Mouse (Mus musculus): ENCODE data around the gene Myh14. TPM values are rescaled to one million over a fixed set of nuclear protein-coding genes. Genes with fewer than 3 reads are reported as not detected.
A peak's percentile ranks its signal among the peaks of the same experiment; 100 is the strongest.

The Myh14 gene
- total and polyA plus RNA-seq, 2 experiments from 2014 or later, result 1.4 to 2.9 TPM

DNA sequence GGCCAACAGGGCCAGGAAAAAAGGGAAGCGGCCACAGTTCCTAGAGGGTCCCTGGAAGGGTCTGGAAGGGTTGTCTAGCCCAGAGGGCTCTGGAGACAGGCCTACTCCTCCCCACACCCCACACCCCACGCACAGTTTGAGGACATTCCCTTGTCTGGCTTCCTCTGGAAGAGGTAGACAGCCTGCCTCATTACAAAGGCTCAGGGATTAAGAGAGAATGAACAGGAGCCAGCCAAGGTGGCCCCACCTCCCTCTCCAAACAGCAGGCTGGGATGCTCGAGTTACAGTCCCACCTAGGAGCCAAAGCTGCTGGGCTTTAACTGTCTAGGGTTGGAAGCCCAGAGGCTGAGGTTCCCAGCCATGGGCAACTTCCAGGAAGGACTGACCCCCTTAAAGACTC is 8.1 kb downstream of the Myh14 start:
- ATAC-seq (ENCODE audit: insufficient read depth, low read depth) (no peak), DNase-seq (ENCODE audit: low spot score) (no peak)
- 0 out of 2 replicates have a peak, but pooled peaks cover 3% of the 10 kb centered on the region for H3K9me3 ChIP-seq (replicated peaks; ENCODE audit: control insufficient read depth, low read length)
- no peak for TF ChIP-seq EP300 (IDR thresholded peaks at IDR 0.05; ENCODE audit: low read depth)
- TF ChIP-seq CTCF (IDR thresholded peaks at IDR 0.05; ENCODE audit: low read depth), result no peak
- H3K36me3 ChIP-seq (replicated peaks; ENCODE audit: control insufficient read depth, insufficient read depth, low read length), result no peaks in the 10 kb centered on the region
- H3K27ac ChIP-seq (ENCODE audit: low read depth), result no peak overlapping the region
- no peak overlapping the region for H3K4me2 ChIP-seq (ENCODE audit: low read depth, low read length)
- H3K4me1 ChIP-seq (ENCODE audit: control insufficient read depth, insufficient read depth), result no peaks in the 10 kb centered on the region
- 6% methylated on average over 3 of the region's 3 CpGs for WGBS
- no peak overlapping the region for H3K4me3 ChIP-seq (ENCODE audit: low read depth, low read length)
- H3K27me3 ChIP-seq (ENCODE audit: control insufficient read depth, insufficient read depth, low read length), result no peaks in the 10 kb centered on the region
- no peak overlapping the region for H3K9ac ChIP-seq (replicated peaks; ENCODE audit: low read depth, low read length)

- 18% methylated on average over 8 of the region's 8 CpGs for WGBS
- Histone ChIP-seq H3K36me3 (replicated peaks; ENCODE audit: control insufficient read depth, insufficient read depth, low read length) (no peaks in the 10 kb centered on the region), H3K4me3 (ENCODE audit: low read depth, low read length) (no peak overlapping the region), H3K9ac (replicated peaks; ENCODE audit: low read depth, low read length) (no peak overlapping the region), H3K27me3 (ENCODE audit: control insufficient read depth, insufficient read depth, low read length) (no peaks in the 10 kb centered on the region), H3K9me3 (replicated peaks; ENCODE audit: control insufficient read depth, low read length) (0 out of 2 replicates have a peak, but pooled peaks cover 3% of the 10 kb centered on the region), H3K27ac (ENCODE audit: low read depth) (no peak overlapping the region), H3K4me1 (ENCODE audit: control insufficient read depth, insufficient read depth) (no peaks in the 10 kb centered on the region), H3K4me2 (ENCODE audit: low read depth, low read length) (no peak overlapping the region)
- ATAC-seq (ENCODE audit: insufficient read depth, low read depth) (no peak), DNase-seq (ENCODE audit: low spot score) (no peak)
- TF ChIP-seq EP300 (IDR thresholded peaks at IDR 0.05; ENCODE audit: low read depth), result no peak
- no peak for TF ChIP-seq CTCF (IDR thresholded peaks at IDR 0.05; ENCODE audit: low read depth)
These were observed 8.5 kb downstream of the Myh14 start for GRCm38 (mm10) chr7:44662168-44662567.

GRCm38 (mm10) chr7:44661219-44661618 is 9.4 kb downstream of the Myh14 start:
- Histone ChIP-seq H3K9me3 (replicated peaks; ENCODE audit: control insufficient read depth, low read length) (no peaks in the 10 kb centered on the region), H3K9ac (replicated peaks; ENCODE audit: low read depth, low read length) (no peak overlapping the region), H3K4me3 (ENCODE audit: low read depth, low read length) (no peak overlapping the region), H3K27me3 (ENCODE audit: control insufficient read depth, insufficient read depth, low read length) (no peaks in the 10 kb centered on the region), H3K36me3 (replicated peaks; ENCODE audit: control insufficient read depth, insufficient read depth, low read length) (no peaks in the 10 kb centered on the region), H3K4me1 (ENCODE audit: control insufficient read depth, insufficient read depth) (no peaks in the 10 kb centered on the region), H3K4me2 (ENCODE audit: low read depth, low read length) (no peak overlapping the region), H3K27ac (ENCODE audit: low read depth) (no peak overlapping the region)
- ATAC-seq (ENCODE audit: insufficient read depth, low read depth) (no peak), DNase-seq (ENCODE audit: low spot score) (no peak)
- TF ChIP-seq EP300 (IDR thresholded peaks at IDR 0.05; ENCODE audit: low read depth) (no peak), CTCF (IDR thresholded peaks at IDR 0.05; ENCODE audit: low read depth) (no peak)
- WGBS, result 72% methylated on average over 5 of the region's 5 CpGs

DNA sequence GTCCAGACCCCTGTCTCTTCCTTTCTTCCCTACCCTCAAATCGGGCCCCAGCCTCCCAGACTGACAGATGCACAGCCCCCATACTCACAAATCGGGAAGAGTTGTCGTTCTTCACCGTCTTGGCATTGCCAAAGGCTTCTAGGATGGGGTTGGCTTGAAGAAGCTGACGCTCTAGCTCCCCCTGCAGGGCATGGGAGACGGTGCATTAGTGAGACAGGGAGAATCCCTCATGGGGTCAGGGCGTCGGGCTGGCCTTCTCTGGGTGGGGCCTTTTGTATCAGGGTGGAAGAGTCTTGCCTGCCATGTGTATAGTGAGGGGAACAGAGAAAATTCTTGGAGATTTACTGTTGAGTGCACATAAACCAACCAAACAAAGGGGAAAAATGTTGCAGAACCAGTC is 15.1 kb downstream of the Myh14 start:
- TF ChIP-seq EP300 (IDR thresholded peaks at IDR 0.05; ENCODE audit: low read depth) (no peak), CTCF (IDR thresholded peaks at IDR 0.05; ENCODE audit: low read depth) (peak; percentile 59)
- no peak overlapping the region for H3K4me3 ChIP-seq (ENCODE audit: low read depth, low read length)
- ATAC-seq (ENCODE audit: insufficient read depth, low read depth) (no peak), DNase-seq (ENCODE audit: low spot score) (peak; percentile 28)
- 14% methylated on average over 8 of the region's 8 CpGs for WGBS
- H3K36me3 ChIP-seq (replicated peaks; ENCODE audit: control insufficient read depth, insufficient read depth, low read length), result no peaks in the 10 kb centered on the region
- H3K4me2 ChIP-seq (ENCODE audit: low read depth, low read length), result no peak overlapping the region
- no peaks in the 10 kb centered on the region for H3K27me3 ChIP-seq (ENCODE audit: control insufficient read depth, insufficient read depth, low read length)
- H3K4me1 ChIP-seq (ENCODE audit: control insufficient read depth, insufficient read depth), result no peaks in the 10 kb centered on the region
- H3K9ac ChIP-seq (replicated peaks; ENCODE audit: low read depth, low read length), result no peak overlapping the region
- no peaks in the 10 kb centered on the region for H3K9me3 ChIP-seq (replicated peaks; ENCODE audit: control insufficient read depth, low read length)
- no peak overlapping the region for H3K27ac ChIP-seq (ENCODE audit: low read depth)

GRCm38 (mm10) chr7:44653773-44654172 is 16.9 kb downstream of the Myh14 start:
- Histone ChIP-seq H3K4me3 (ENCODE audit: low read depth, low read length) (no peak overlapping the region), H3K4me1 (ENCODE audit: control insufficient read depth, insufficient read depth) (no peaks in the 10 kb centered on the region), H3K9me3 (replicated peaks; ENCODE audit: control insufficient read depth, low read length) (no peaks in the 10 kb centered on the region), H3K4me2 (ENCODE audit: low read depth, low read length) (no peak overlapping the region), H3K27me3 (ENCODE audit: control insufficient read depth, insufficient read depth, low read length) (0 out of 2 replicates have a peak, but pooled peaks cover under 1% of the 10 kb centered on the region), H3K36me3 (replicated peaks; ENCODE audit: control insufficient read depth, insufficient read depth, low read length) (no peaks in the 10 kb centered on the region), H3K9ac (replicated peaks; ENCODE audit: low read depth, low read length) (no peak overlapping the region), H3K27ac (ENCODE audit: low read depth) (no peak overlapping the region)
- 49% methylated on average over 8 of the region's 8 CpGs for WGBS
- ATAC-seq (ENCODE audit: insufficient read depth, low read depth) (no peak), DNase-seq (ENCODE audit: low spot score) (no peak)
- TF ChIP-seq CTCF (IDR thresholded peaks at IDR 0.05; ENCODE audit: low read depth) (peak; percentile 21; the same call in 1 of the 2 replicates), EP300 (IDR thresholded peaks at IDR 0.05; ENCODE audit: low read depth) (no peak)

DNA sequence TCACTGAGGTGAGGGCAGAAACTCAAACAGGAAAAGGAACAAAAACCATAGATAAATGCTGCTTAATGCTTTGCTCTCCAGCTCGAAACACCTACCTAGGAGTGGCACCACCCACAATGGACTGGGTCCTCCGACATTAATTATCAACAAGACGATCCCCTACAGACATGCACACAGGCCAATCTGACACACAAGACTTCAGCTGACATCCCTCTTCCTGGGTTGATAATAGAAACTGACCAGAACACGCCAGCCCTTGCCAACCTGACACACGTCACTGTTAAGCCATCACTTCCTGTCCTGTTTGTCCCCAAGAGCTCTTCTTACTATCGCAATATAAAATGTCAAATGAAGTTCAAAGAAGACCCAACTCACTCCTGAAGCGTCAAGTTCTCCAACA is 19.2 kb downstream of the Myh14 start:
- Histone ChIP-seq H3K27me3 (ENCODE audit: control insufficient read depth, insufficient read depth, low read length) (0 out of 2 replicates have a peak, but pooled peaks cover 5% of the 10 kb centered on the region), H3K9me3 (replicated peaks; ENCODE audit: control insufficient read depth, low read length) (no peaks in the 10 kb centered on the region), H3K36me3 (replicated peaks; ENCODE audit: control insufficient read depth, insufficient read depth, low read length) (no peaks in the 10 kb centered on the region), H3K4me1 (ENCODE audit: control insufficient read depth, insufficient read depth) (no peaks in the 10 kb centered on the region), H3K27ac (ENCODE audit: low read depth) (no peak overlapping the region), H3K4me2 (ENCODE audit: low read depth, low read length) (no peak overlapping the region), H3K4me3 (ENCODE audit: low read depth, low read length) (no peak overlapping the region), H3K9ac (replicated peaks; ENCODE audit: low read depth, low read length) (no peak overlapping the region)
- no peak for TF ChIP-seq CTCF (IDR thresholded peaks at IDR 0.05; ENCODE audit: low read depth)
- TF ChIP-seq EP300 (IDR thresholded peaks at IDR 0.05; ENCODE audit: low read depth), result no peak
- no peak for ATAC-seq (ENCODE audit: insufficient read depth, low read depth)
- DNase-seq (ENCODE audit: low spot score), result no peak
- 59% methylated on average over 7 of the region's 7 CpGs for WGBS

All from heart, postnatal 0 days (tissue).